Mouse (Mus musculus) layer of hippocampus, adult 2 months (tissue): ENCODE results near the gene Prkg2. TPM values are rescaled to one million over a fixed set of nuclear protein-coding genes. Genes with fewer than 3 reads are reported as not detected.

Source experiments
- DNase-seq, 2 experiments: peaks; one replicate each; pipeline ENCODE4 v3.0.0; 2022; ENCODE audit warnings: low spot score in 2 of 2
- H3K27ac ChIP-seq: fragments of 200-600 bp; 2 replicates; pipeline ENCODE4 v1.8.1; 2022
- H3K4me3 ChIP-seq: fragments of 200-600 bp; 2 replicates; pipeline ENCODE4 v1.8.1; 2022; ENCODE audit warnings: mild to moderate bottlenecking
- CTCF ChIP-seq: fragments of 200-600 bp; conservative IDR thresholded peaks from 2 replicates; pipeline ENCODE4 v1.8.1; 2022; ENCODE audit warnings: antibody characterized with exemption, mild to moderate bottlenecking, moderate library complexity
- total RNA-seq, 2 experiments: library from RNA; stranded (reverse); gene quantifications; 2 replicates each; pipeline ENCODE4 v1.2.3; 2021

Gene Prkg2
- total RNA-seq, 2 experiments from 2014 or later: 2.9 to 3.5 TPM

DNA sequence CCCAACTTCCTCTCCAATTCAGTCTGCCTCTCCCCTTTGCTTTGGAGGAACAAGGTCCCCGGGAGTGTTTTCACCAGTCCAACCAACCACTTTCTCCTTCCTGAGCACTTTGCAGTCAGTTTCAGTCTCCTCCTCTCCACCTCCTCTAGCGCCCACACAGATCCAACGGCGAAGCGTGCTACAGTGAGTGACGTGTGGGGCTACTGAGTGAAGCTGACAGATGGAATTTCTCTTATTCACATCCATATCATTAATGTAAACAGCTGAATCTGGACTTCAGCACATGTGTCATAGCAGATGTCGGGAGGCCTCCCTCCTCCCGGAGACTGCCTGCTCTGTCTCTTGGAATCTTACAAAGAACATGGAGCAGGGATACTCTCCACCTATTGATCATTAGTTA lies 101.2 kb downstream of the Prkg2 start:
- TF ChIP-seq CTCF: no peak
- Histone ChIP-seq H3K27ac (no peak overlapping the region), H3K4me3 (no peak overlapping the region)
- DNase-seq: no peak

DNA sequence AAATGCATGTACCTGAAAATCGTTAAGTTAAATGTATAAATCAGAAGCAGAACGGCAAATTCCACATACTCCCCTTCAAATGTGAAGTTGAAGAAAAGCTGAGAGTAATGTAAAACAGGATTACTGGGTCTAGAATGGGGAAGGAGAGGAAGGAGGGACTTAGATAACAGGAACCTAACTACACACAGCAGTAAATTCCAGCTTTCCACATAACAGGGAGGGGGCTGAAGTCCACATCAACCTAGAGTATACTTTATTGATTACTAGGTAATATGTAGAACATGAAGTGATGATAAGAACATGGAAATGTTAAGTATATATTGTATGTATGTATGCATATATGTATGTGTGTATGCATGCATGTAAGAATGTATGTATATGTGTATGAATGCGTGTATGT lies 114.2 kb downstream of the Prkg2 start:
- Histone ChIP-seq H3K27ac (no peak overlapping the region), H3K4me3 (no peak overlapping the region)
- DNase-seq: no peak
- no peak for TF ChIP-seq CTCF

GRCm38 (mm10) chr5:98921608-98922007 lies 115.5 kb downstream of the Prkg2 start:
- TF ChIP-seq CTCF: no peak
- Histone ChIP-seq H3K27ac (no peak overlapping the region), H3K4me3 (no peak overlapping the region)
- no peak for DNase-seq

DNA sequence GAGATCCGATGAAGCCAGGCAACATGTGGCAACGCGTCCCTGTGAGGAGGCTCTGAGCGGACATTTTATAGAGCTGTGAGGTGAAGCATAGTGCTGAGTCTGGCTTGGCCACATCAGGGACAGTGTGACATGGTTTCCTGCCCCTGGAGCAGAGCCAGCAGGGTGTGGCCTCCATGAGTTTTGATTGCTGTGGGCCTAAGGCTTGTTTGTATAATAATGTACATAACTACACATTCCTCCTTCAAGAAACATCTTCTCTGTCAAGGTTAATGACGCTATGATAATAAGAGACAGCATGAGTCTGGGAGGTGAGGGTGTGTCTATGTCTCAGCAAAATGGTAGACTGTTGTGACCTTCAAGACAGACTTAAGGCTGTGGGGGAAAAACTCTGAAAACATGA lies 118.4 kb downstream of the Prkg2 start:
- no peak for TF ChIP-seq CTCF
- DNase-seq: no peak
- Histone ChIP-seq H3K4me3 (no peak overlapping the region), H3K27ac (no peak overlapping the region)

DNA sequence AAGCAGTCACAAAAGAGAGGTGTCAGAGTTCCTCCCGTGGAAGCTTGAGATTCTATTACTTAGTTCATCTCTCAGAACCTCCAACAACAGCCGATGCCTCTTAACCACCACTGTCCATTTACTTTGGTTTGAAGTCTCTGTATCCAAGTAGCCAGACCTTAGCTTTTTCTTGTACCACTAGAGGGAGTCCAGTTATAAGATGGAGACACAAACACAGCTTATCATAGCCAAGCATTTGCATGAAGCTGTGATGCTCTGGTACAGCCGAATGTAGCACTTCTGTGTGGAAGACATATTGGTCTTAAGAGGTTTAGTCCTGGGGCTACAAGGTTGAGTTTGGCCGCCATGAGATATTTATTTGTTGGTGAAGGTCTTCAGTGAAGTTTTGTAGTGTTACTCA lies 134.8 kb downstream of the Prkg2 start:
- no peak overlapping the region for H3K4me3 ChIP-seq
- DNase-seq: peak; percentile 20 to 22
- no peak overlapping the region for H3K27ac ChIP-seq
- TF ChIP-seq CTCF: peak; percentile 76

DNA sequence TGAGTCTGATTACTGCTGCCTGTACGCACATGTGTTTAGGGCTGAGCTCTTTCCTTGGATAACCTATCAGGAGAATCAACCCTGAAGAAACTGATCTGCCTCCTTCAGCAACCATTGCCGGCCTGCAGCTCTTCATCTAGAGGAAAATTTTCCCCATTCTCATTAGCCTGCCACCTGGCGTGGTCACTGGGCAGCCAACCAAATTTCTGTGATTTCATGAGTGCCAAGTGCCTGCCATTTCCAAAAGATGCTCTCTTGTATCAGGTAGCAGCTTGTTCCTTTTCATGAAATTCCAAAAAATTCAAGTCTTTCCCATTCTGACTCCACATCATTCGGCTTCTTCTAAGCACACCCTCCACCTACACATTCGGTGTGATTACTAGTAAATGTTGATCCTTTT lies 136.2 kb downstream of the Prkg2 start:
- DNase-seq: no peak
- Histone ChIP-seq H3K27ac (no peak overlapping the region), H3K4me3 (no peak overlapping the region)
- no peak for TF ChIP-seq CTCF

DNA sequence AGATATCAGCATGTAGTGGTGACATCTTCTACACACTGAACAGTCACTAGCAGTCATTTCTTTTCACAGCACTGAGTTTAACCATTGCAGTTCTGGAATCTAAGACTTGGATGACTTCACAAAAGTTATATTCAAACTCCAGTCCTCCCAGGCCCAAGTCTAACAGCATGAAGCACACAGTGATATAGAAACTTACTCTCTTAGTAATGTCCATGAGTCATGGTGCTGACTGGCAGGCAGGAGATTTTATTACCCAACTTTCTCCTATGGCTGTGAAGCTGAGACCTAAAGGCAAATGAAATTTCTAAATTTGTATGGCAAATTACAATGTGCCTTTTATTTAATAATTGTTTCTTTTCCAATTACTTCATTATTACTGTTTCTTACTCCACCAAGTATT lies 139.2 kb downstream of the Prkg2 start:
- TF ChIP-seq CTCF: no peak
- Histone ChIP-seq H3K27ac (no peak overlapping the region), H3K4me3 (no peak overlapping the region)
- DNase-seq: no peak

DNA sequence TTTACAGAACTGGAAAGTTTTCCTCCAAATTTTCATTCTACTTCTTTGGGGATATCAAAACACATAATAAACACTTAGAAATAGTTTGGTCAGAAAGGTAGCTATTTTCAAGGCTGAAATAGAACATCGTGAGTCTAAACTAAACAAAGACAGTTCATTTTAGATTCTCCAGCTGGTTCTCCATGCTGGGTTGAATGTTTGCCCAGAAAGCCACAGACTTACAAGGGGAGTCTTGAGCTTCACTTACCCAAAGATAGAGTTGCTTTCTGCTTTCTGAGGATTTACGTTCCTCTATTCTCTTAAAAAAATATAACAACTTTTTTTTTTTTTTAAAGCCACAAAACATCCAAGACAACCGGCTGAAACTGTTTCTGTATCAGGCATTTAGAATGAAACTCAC lies 142.9 kb downstream of the Prkg2 start:
- Histone ChIP-seq H3K4me3 (no peak overlapping the region), H3K27ac (no peak overlapping the region)
- DNase-seq: no peak
- no peak for TF ChIP-seq CTCF

DNA sequence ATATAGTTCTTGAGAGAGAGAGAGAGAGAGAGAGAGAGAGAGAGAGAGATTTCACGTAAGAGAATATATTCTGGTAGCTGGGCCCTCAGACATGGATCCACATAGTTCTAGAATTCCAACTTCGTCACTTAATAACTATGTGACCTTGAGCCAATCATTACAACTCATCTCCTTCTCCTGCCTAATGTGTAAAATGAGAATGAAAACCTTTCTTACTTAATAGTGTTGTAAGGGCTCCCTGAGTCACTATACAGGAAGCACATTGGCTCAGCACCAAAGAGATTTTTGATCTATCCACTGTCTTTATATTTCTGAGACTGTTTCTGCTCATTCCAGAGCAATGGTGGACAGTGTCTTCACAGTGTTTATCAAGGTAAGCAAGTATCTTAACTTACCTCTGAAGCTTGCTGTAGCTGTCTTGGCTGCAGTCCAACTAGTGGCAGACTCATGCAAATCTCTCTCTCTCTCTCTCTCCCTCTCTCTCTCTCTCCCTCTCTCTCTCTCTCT lies 146.6 kb downstream of the Prkg2 start:
- no peak overlapping the region for H3K27ac ChIP-seq
- no peak overlapping the region for H3K4me3 ChIP-seq
- TF ChIP-seq CTCF: no peak
- DNase-seq: no peak

DNA sequence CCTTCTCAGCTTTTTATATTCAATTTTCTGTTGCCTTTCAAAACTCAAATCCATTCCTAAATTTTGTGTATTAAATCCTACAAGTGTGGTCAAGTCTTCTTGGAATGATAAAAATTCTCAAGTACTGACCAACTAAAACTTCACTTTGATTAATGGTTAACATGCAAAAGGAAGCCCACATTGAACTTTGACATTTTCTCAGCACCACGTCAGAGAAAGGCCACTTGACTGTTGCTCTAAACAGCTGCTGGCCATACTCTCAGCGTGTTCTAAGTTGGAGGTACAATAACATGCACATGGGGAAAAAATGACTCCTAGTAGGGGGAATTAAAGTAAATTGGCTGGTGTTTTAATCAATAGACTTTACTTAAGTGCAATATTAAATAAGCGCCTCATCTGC lies 155.1 kb downstream of the Prkg2 start:
- Histone ChIP-seq H3K4me3 (no peak overlapping the region), H3K27ac (no peak overlapping the region)
- no peak for TF ChIP-seq CTCF
- no peak for DNase-seq

Other genes starting within 250 kb of the Prkg2 start
- 1 to 10 TPM; 2.9 to 3.3 TPM for gene Bmp3, start 182.9 kb downstream of the Prkg2 start, total RNA-seq